Mouse (Mus musculus) E14TG2a.4 (cell line): Measurements from ENCODE around the gene Olfr159.

Experiments
- CTCF ChIP-seq: conservative IDR thresholded peaks from 2 replicates; pipeline ENCODE4 v1.5.1; 2014; ENCODE audit warnings: low read length
- NANOG ChIP-seq: IDR thresholded peaks from 2 replicates; pipeline ENCODE4 v1.6.1; 2014; ENCODE audit warnings: borderline replicate concordance, low read length, mixed read lengths

GRCm38 (mm10) chr4:43798936-43799335 lies 28.1 kb upstream of the Olfr159 start:
- no peak for TF ChIP-seq CTCF
- no peak for TF ChIP-seq NANOG
